Mouse (Mus musculus) spleen, postnatal 4 days (tissue): ENCODE measurements at regions not wholly inside any gene's neighbourhood (a gene's known extent, or its start where the extent isn't known, plus 50 kb on each side); places are given as distances from the start of the nearest gene placed in this dataset.

Experiments
- DNase-seq, 2 experiments: peaks; one replicate each; pipeline ENCODE4 v3.0.0; 2022; ENCODE audit warnings: low spot score in 2 of 2

- no peak for DNase-seq
These were observed 50.8 kb upstream of the Fhl2 start for GRCm38 (mm10) chr1:43247609-43248008.

GRCm38 (mm10) chr1:43250281-43250680, 53.5 kb upstream of the Fhl2 start:
- DNase-seq: no peak

GRCm38 (mm10) chr1:43251356-43251755, 54.6 kb upstream of the Fhl2 start:
- DNase-seq: no peak

- no peak for DNase-seq
These were observed 57.3 kb upstream of the Fhl2 start for GRCm38 (mm10) chr1:43254129-43254528.

GRCm38 (mm10) chr1:43256078-43256477, 59.3 kb upstream of the Fhl2 start:
- no peak for DNase-seq

GRCm38 (mm10) chr1:43257909-43258308, 61.1 kb upstream of the Fhl2 start:
- no peak for DNase-seq

- no peak for DNase-seq
These were observed 63.1 kb upstream of the Fhl2 start for GRCm38 (mm10) chr1:43259841-43260240.

- DNase-seq: no peak
These were observed 63.7 kb upstream of the Fhl2 start for GRCm38 (mm10) chr1:43260491-43260890.

- peak; percentile 45 to 69 for DNase-seq
These were observed 67.7 kb upstream of the Fhl2 start for GRCm38 (mm10) chr1:43264407-43264889.

- DNase-seq: no peak
These were observed 69.1 kb upstream of the Fhl2 start for GRCm38 (mm10) chr1:43265699-43266455.

- no peak for DNase-seq
These were observed 72.9 kb upstream of the Fhl2 start for GRCm38 (mm10) chr1:43269685-43270084.

GRCm38 (mm10) chr1:43273236-43273868, 76.6 kb upstream of the Fhl2 start:
- no peak for DNase-seq

GRCm38 (mm10) chr1:43291736-43292135, 95.0 kb upstream of the Fhl2 start:
- no peak for DNase-seq

GRCm38 (mm10) chr1:43292561-43292960, 95.8 kb upstream of the Fhl2 start:
- no peak for DNase-seq

- DNase-seq: no peak
These were observed 97.6 kb upstream of the Fhl2 start for GRCm38 (mm10) chr1:43294221-43295012.

- DNase-seq: no peak
These were observed 100.8 kb upstream of the Fhl2 start for GRCm38 (mm10) chr1:43297579-43297978.

GRCm38 (mm10) chr1:43298746-43299145, 102.0 kb upstream of the Fhl2 start:
- DNase-seq: no peak

- DNase-seq: no peak
These were observed 102.9 kb upstream of the Fhl2 start for GRCm38 (mm10) chr1:43299490-43300302.

- DNase-seq: no peak
These were observed 103.9 kb upstream of the Fhl2 start for GRCm38 (mm10) chr1:43300676-43301075.

- no peak for DNase-seq
These were observed 105.2 kb upstream of the Fhl2 start for GRCm38 (mm10) chr1:43301866-43302571.

GRCm38 (mm10) chr1:43302657-43303056, 105.9 kb upstream of the Fhl2 start:
- no peak for DNase-seq
